Mouse (Mus musculus) cerebellum, adult 2 months (tissue): Measurements from ENCODE around the gene Ikzf2.

Source experiments
- CTCF ChIP-seq: fragments of 200-500 bp; IDR thresholded peaks from 2 replicates; pipeline ENCODE4 v1.5.1; 2011; ENCODE audit warnings: low read depth, mild to moderate bottlenecking, control low read depth, low read length, moderate library complexity, borderline replicate concordance; ENCODE audit not compliant: insufficient read depth
- POLR2A ChIP-seq: fragments of 200-500 bp; IDR thresholded peaks from 2 replicates; pipeline ENCODE4 v1.6.1; 2011; ENCODE audit warnings: low read length, control low read depth, borderline replicate concordance; ENCODE audit not compliant: insufficient read depth

- TF ChIP-seq CTCF, result no peak
- TF ChIP-seq POLR2A, result no peak
These were observed 29.0 kb downstream of the Ikzf2 start for GRCm38 (mm10) chr1:69658051-69658450.
